Mouse (Mus musculus) forebrain, embryonic 14.5 days (tissue): ENCODE measurements around the gene Skap2. TPM values are rescaled to one million over a fixed set of nuclear protein-coding genes. Genes with fewer than 3 reads are reported as not detected.
A peak's percentile ranks its signal among the peaks of the same experiment; 100 is the strongest.

Source experiments
- ATAC-seq: fragments of 200-750 bp; cut with Nextera tagmentation; 2 replicates; pipeline ENCODE4 v1.8.0; 2017; ENCODE audit warnings: mild to moderate bottlenecking, moderate library complexity
- DNase-seq: peaks from one replicate; pipeline ENCODE4 v3.0.0-alpha.2; 2015; ENCODE audit warnings: low spot score
- H3K27ac ChIP-seq: fragments of 300-500 bp; sonication (generic); 2 replicates; pipeline ENCODE4 v1.5.1; 2014; ENCODE audit warnings: low read depth, mild to moderate bottlenecking, control low read depth, low read length, moderate library complexity
- H3K27me3 ChIP-seq: fragments of 300-500 bp; sonication (generic); replicated peaks from 2 replicates; pipeline ENCODE4 v1.6.1; 2014; ENCODE audit warnings: low read length, control low read depth, mixed read lengths; ENCODE audit not compliant: control insufficient read depth, insufficient read depth
- H3K36me3 ChIP-seq: fragments of 300-500 bp; sonication (generic); 2 replicates; pipeline ENCODE4 v1.6.1; 2014; ENCODE audit warnings: low read length, control low read depth; ENCODE audit not compliant: control insufficient read depth, insufficient read depth
- H3K4me1 ChIP-seq: fragments of 300-500 bp; sonication (generic); 2 replicates; pipeline ENCODE4 v1.6.1; 2014; ENCODE audit warnings: antibody characterized with exemption, low read length, control low read depth; ENCODE audit not compliant: control insufficient read depth, insufficient read depth
- H3K4me2 ChIP-seq: fragments of 300-500 bp; sonication (generic); 2 replicates; pipeline ENCODE4 v1.6.1; 2014; ENCODE audit warnings: mild to moderate bottlenecking, control low read depth, low read length
- H3K4me3 ChIP-seq: fragments of 300-500 bp; sonication (generic); 2 replicates; pipeline ENCODE4 v1.5.1; 2014; ENCODE audit warnings: low read depth, low read length, control low read depth
- H3K9ac ChIP-seq: fragments of 300-500 bp; sonication (generic); 2 replicates; pipeline ENCODE4 v1.6.1; 2014; ENCODE audit warnings: mild to moderate bottlenecking, low read length, control low read depth, moderate library complexity
- H3K9me3 ChIP-seq: fragments of 300-500 bp; sonication (generic); replicated peaks from 2 replicates; pipeline ENCODE4 v1.6.1; 2016; ENCODE audit warnings: low read length, control low read depth, mixed read lengths; ENCODE audit not compliant: control insufficient read depth
- WGBS: fragments of 180-500 bp; shearing (Covaris S2); extraction: QIAGEN DNeasy Blood & Tissue Kit; methylation state at CpG from one replicate; pipeline ENCODE4 v1.1.7; 2014; 5-methylcytosine and 5-hydroxymethylcytosine counted together
- polyA plus RNA-seq: library from polyadenylated mRNA; unstranded; fragments of >200 nt; fragmentation: Nextera tagmentation; extraction: Ambion mirVana; gene quantifications from 2 replicates; pipeline ENCODE4 v1.2.1, GENCODE M21; 2014

Skap2 gene
- polyA plus RNA-seq, 1 experiment from 2014 or later: 5.7 TPM

DNA sequence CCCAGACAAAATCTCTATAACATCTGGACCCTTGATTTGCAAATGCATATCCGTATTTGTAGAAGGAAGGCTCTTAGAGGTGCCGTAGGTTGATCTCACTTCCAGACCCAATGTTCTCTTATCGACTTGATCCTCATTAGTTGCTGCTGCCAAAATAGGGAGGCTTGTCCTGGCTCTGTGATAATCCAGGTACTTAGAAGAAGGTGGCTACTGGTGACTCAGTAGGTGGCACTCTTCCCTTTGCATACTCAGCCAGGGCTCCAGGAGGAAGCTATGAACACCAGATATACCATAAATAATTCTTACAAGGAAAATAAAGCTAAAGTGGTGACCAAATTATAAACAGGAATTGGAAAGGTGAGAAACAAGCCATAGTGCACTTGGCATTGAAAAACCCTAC is 3.6 kb downstream of the Skap2 start:
- Histone ChIP-seq H3K9ac (no peak overlapping the region), H3K4me2 (no peak overlapping the region), H3K4me1 (0 out of 2 replicates have a peak, but pooled peaks cover 3% of the 10 kb centered on the region), H3K27me3 (peaks cover 79% of the 10 kb centered on the region), H3K36me3 (no peaks in the 10 kb centered on the region), H3K27ac (no peak overlapping the region), H3K9me3 (no peaks in the 10 kb centered on the region), H3K4me3 (no peak overlapping the region)
- ATAC-seq: no peak
- DNase-seq: no peak
- 39% methylated on average over 3 of the region's 3 CpGs for WGBS

DNA sequence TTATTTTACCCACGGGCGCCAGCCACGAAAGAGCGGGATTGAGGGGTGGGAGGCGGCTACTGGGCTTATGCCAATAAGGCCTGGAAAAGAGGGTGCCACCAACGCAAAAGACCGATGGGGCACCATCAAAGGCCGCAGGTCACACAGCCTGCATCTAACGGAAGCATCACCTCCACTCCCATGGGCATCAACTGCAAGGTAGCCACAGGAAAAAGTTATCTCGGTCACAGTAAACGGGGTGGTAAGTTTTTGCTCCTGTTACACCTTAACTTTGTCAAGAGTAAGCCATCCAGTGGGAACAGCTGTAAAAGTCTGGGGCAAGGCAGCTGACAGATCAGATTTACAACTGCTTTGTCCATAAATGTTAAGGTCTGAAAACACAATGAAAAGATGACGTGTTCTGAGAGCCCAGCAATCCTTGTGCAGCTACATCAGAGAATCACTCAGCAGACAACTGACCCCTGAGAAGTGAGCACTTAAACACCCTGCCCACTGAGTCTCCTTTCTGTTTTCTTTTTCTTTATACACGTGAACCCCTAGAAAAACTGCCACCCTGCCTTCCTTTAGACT is 5.6 kb downstream of the Skap2 start:
- no peaks in the 10 kb centered on the region for H3K4me1 ChIP-seq
- no peak overlapping the region for H3K4me3 ChIP-seq
- no peaks in the 10 kb centered on the region for H3K36me3 ChIP-seq
- DNase-seq: no peak
- H3K9ac ChIP-seq: no peak overlapping the region
- H3K27me3 ChIP-seq: peaks cover 85% of the 10 kb centered on the region
- no peak for ATAC-seq
- H3K9me3 ChIP-seq: no peaks in the 10 kb centered on the region
- 4% methylated on average over 13 of the region's 13 CpGs for WGBS
- no peak overlapping the region for H3K4me2 ChIP-seq
- H3K27ac ChIP-seq: no peak overlapping the region

DNA sequence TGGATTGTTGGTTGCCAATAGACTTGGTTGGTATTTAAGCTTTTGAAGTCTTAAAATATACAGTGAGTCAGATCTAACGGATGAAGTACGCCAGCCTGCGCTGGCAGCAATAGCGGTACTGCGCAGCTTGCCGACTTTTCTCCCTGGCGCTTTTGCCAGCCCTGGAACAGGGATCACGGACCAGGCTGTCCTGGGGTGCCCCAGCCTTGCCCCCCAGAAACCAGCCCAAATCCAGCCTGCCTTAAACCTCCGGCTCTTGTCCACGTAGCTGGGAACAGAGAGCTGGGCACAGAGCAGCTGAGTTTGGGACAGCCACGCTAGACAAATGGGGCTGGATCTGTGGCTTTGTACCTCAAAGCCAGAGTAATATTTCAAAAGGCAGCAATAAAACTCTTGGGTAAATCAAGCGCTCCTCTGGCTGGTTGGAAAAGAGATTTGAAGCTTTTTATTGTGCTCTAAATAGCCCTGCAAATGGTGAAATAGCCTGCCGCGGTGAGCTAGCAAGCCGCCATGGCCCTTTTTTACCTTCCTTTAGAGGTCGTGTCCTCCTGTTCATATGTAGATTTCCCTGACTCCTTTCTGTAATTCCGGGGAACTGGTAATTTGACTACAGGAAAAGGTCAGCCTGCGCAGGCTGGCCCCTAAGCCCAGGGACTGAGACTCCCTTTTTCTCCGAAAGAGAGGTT is 6.2 kb downstream of the Skap2 start:
- no peak overlapping the region for H3K9ac ChIP-seq
- H3K27ac ChIP-seq: no peak overlapping the region
- H3K4me1 ChIP-seq: no peaks in the 10 kb centered on the region
- peaks cover 81% of the 10 kb centered on the region for H3K27me3 ChIP-seq
- under 1% methylated on average over 19 of the region's 19 CpGs for WGBS
- H3K36me3 ChIP-seq: no peaks in the 10 kb centered on the region
- ATAC-seq (no peak), DNase-seq (peak; percentile 38)
- H3K9me3 ChIP-seq: no peaks in the 10 kb centered on the region
- no peak overlapping the region for H3K4me2 ChIP-seq
- no peak overlapping the region for H3K4me3 ChIP-seq

DNA sequence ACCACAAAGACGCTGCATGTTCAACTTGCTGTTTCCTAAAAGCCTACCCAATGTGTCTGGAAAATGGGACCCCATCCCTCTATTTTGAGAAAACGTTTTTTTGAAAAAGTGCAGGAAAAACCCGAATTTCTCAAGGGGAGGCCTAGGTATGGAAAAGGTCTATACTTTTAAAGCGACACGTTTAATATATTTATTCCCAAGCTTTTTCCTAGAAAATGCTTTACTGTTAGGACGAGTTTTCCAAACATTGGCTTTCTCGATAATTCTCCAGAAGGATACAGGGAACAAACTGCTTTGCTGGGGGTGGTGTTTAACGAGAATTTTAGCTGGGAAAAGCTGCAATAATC is 6.8 kb downstream of the Skap2 start:
- ATAC-seq: no peak
- WGBS: 7% methylated on average over 8 of the region's 8 CpGs
- Histone ChIP-seq H3K27ac (no peak overlapping the region), H3K4me1 (no peaks in the 10 kb centered on the region), H3K4me3 (no peak overlapping the region), H3K27me3 (peaks cover 76% of the 10 kb centered on the region), H3K36me3 (no peaks in the 10 kb centered on the region), H3K9me3 (no peaks in the 10 kb centered on the region), H3K9ac (no peak overlapping the region), H3K4me2 (no peak overlapping the region)
- no peak for DNase-seq

DNA sequence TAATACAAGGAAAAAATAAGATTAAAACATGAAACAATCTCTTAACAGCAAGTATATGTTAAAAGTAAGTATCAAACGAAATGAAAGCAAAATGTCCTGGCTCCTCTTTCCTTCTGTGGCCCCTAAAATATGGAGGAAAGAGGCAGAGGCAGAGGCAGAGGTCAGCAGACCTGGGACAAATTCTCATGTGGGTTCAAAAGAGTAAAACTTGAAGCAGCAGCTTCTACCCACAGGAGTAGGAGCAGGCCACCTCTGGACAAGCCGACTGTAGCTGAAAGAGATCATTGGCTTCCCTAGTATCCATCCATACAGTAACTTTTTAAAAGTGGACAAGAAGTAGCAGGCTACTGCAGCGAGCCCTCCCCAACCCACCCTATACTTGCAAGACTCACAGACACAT is 7.4 kb downstream of the Skap2 start:
- no peak overlapping the region for H3K4me2 ChIP-seq
- DNase-seq: no peak
- 28% methylated on average over 3 of the region's 3 CpGs for WGBS
- H3K9ac ChIP-seq: no peak overlapping the region
- no peak overlapping the region for H3K4me3 ChIP-seq
- no peak for ATAC-seq
- H3K4me1 ChIP-seq: no peaks in the 10 kb centered on the region
- H3K27me3 ChIP-seq: peaks cover 73% of the 10 kb centered on the region
- no peaks in the 10 kb centered on the region for H3K9me3 ChIP-seq
- H3K27ac ChIP-seq: no peak overlapping the region
- no peaks in the 10 kb centered on the region for H3K36me3 ChIP-seq

GRCm38 (mm10) chr6:52002676-52003075 is 9.7 kb downstream of the Skap2 start:
- ATAC-seq: no peak
- H3K9ac ChIP-seq: no peak overlapping the region
- H3K9me3 ChIP-seq: no peaks in the 10 kb centered on the region
- DNase-seq: peak; percentile 87
- WGBS: 33% methylated on average over 8 of the region's 8 CpGs
- no peaks in the 10 kb centered on the region for H3K36me3 ChIP-seq
- no peak overlapping the region for H3K27ac ChIP-seq
- no peak overlapping the region for H3K4me3 ChIP-seq
- H3K27me3 ChIP-seq: peaks cover 67% of the 10 kb centered on the region
- H3K4me1 ChIP-seq: no peaks in the 10 kb centered on the region
- H3K4me2 ChIP-seq: no peak overlapping the region

- Histone ChIP-seq H3K4me1 (no peaks in the 10 kb centered on the region), H3K27me3 (peaks cover 39% of the 10 kb centered on the region), H3K9me3 (no peaks in the 10 kb centered on the region), H3K36me3 (no peaks in the 10 kb centered on the region), H3K4me2 (no peak overlapping the region), H3K9ac (no peak overlapping the region), H3K4me3 (no peak overlapping the region), H3K27ac (no peak overlapping the region)
- WGBS: 60% methylated on average over 4 of the region's 4 CpGs
- DNase-seq: no peak
- ATAC-seq: no peak
These were observed 13.2 kb downstream of the Skap2 start for GRCm38 (mm10) chr6:51999157-51999478.

- Histone ChIP-seq H3K4me1 (no peaks in the 10 kb centered on the region), H3K4me2 (no peak overlapping the region), H3K27me3 (peaks cover 34% of the 10 kb centered on the region), H3K9ac (no peak overlapping the region), H3K36me3 (no peaks in the 10 kb centered on the region), H3K9me3 (no peaks in the 10 kb centered on the region), H3K27ac (no peak overlapping the region), H3K4me3 (no peak overlapping the region)
- WGBS: 40% methylated on average over 7 of the region's 7 CpGs
- DNase-seq (peak; percentile 51), ATAC-seq (no peak)
These were observed 13.8 kb downstream of the Skap2 start for GRCm38 (mm10) chr6:51998409-51999156.

DNA sequence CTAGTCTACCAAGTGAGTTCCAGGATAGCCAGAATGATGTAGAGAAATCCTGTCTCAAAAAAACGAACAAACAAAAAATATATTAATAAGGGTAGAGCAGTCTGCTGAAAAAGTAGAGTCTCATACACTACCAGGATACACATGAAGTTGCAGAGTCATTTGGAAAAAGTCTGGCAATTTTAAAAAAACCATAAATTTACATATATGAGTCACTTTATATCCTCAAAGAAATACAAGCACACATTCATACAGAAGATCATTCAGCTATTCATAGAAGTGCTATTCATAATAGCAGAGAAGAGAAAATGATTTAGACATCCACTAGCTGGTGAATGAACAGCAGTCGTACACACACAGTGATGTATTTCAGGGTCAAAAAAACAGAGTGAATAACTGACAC is 24.4 kb downstream of the Skap2 start:
- H3K27me3 ChIP-seq: no peaks in the 10 kb centered on the region
- no peak overlapping the region for H3K4me2 ChIP-seq
- WGBS: 72% methylated on average over 2 of the region's 2 CpGs
- H3K9me3 ChIP-seq: no peaks in the 10 kb centered on the region
- ATAC-seq: no peak
- no peak for DNase-seq
- no peak overlapping the region for H3K9ac ChIP-seq
- no peaks in the 10 kb centered on the region for H3K36me3 ChIP-seq
- no peaks in the 10 kb centered on the region for H3K4me1 ChIP-seq
- no peak overlapping the region for H3K27ac ChIP-seq
- no peak overlapping the region for H3K4me3 ChIP-seq
